ENCODE assay signal across 8 mouse cellular contexts in the genomic region with DNA sequence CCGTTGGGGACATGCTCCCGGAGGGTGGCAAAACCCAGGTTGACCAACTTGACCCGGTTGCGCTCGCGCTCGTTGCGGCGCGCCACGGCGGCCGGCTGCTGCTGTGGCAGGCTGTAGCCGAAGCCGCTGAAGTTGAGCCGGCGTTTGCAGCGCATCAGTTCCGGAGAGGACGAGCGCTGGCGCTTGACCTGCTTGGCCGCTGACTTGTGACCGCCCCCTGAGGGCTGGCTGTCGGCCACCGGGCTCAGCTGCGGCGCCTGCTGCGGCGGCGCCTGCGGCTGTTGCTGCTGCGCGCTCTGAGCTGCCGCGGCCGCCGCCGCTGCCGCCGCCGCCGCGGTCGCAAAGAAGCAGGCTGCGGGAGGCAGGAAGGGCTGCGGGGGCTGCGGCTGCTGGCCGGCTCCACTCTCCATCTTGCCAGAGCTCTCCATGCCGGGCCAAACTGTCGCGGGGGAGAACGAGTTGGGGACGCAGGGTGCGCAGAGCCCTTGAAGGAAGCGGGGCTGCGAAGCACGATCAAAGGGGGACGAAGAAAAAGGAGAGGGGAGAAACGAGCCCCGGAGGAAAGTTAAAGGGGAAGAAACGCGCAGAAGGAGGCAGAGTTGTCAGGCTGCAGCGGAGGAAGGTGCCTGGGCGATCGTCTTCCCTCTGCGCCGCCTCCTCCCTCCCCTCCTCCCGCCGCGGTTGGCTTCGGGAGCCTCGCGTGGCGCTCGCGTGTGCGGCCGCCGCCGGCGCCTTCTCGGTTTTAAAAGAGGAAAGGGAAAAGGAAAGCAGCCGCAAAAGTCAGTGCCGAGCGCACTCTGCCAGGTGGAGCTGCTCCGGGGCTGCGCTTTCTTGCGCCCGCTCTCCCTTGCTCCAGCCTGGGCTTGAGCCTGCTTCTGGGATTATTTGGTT. TPM values are rescaled to one million over a fixed set of nuclear protein-coding genes. Genes with fewer than 3 reads are reported as not detected.
DNase-seq lines count a peak whose midpoint lies in the region; ATAC-seq and TF ChIP-seq lines count a peak whose summit lies in the region.

No protein-coding gene starts in this region.

- TF ChIP-seq CTCF in lung, postnatal 0 days (IDR thresholded peaks at IDR 0.05) = no peak
- no peak for TF ChIP-seq CTCF in liver, adult 2 months (IDR thresholded peaks at IDR 0.05; ENCODE audit: low read depth, low read length)

- peak overlapping the region; percentile 45 for H3K4me3 ChIP-seq in lung, postnatal 0 days (ENCODE audit: low read depth, low read length)
- peak overlapping the region; percentile 62 for H3K4me3 ChIP-seq in embryonic facial prominence, embryonic 13.5 days
- H3K4me3 ChIP-seq in heart, embryonic 12.5 days = peak overlapping the region; percentile 64
- peak overlapping the region; percentile 61 for H3K4me3 ChIP-seq in kidney, embryonic 15.5 days (replicated peaks)
- peak overlapping the region; percentile 22; the same call in 1 of the 2 replicates for H3K4me3 ChIP-seq in liver, adult 2 months (ENCODE audit: insufficient read depth, low read depth, low read length)

- H3K9me3 ChIP-seq in lung, postnatal 0 days (ENCODE audit: low read length) = no peaks in the 10 kb centered on the region
- 0 out of 2 replicates have a peak, but pooled peaks cover 1% of the 10 kb centered on the region for H3K9me3 ChIP-seq in embryonic facial prominence, embryonic 13.5 days
- H3K9me3 ChIP-seq in heart, embryonic 12.5 days (replicated peaks) = 0 out of 2 replicates have a peak, but pooled peaks cover 3% of the 10 kb centered on the region
- H3K9me3 ChIP-seq in kidney, embryonic 15.5 days (replicated peaks) = peaks cover 2% of the 10 kb centered on the region; the same call in 1 of the 2 replicates

- H3K79me2 ChIP-seq in liver, adult 2 months (ENCODE audit: control insufficient read depth, insufficient read depth, low read length) = no peaks in the 10 kb centered on the region

- no peak overlapping the region for H3K27ac ChIP-seq in lung, postnatal 0 days (ENCODE audit: low read length)
- no peak overlapping the region for H3K27ac ChIP-seq in embryonic facial prominence, embryonic 13.5 days
- H3K27ac ChIP-seq in heart, embryonic 12.5 days (ENCODE audit: poor library complexity, severe bottlenecking) = no peak overlapping the region
- H3K27ac ChIP-seq in kidney, embryonic 15.5 days = no peak overlapping the region
- no peak overlapping the region for H3K27ac ChIP-seq in liver, adult 2 months (replicated peaks; ENCODE audit: insufficient read depth, low read depth, low read length)

- 0% methylated on average over 55 of the region's 90 CpGs for WGBS in lung, postnatal 0 days
- under 1% methylated on average over 75 of the region's 90 CpGs for WGBS in embryonic facial prominence, embryonic 13.5 days
- WGBS in heart, embryonic 12.5 days = under 1% methylated on average over 78 of the region's 90 CpGs
- WGBS in kidney, embryonic 15.5 days = 1% methylated on average over 66 of the region's 90 CpGs
- WGBS in liver, adult 2 months = under 1% methylated on average over 89 of the region's 90 CpGs

- DNase-seq in lung, postnatal 0 days (ENCODE audit: low spot score) = peak; percentile 20
- DNase-seq in lung, postnatal 36 days = no peak
- DNase-seq in liver, adult 2 months (ENCODE audit: extremely low read depth, low read depth, low spot score) = peak; percentile 28
- DNase-seq in ovary, postnatal 10 days (ENCODE audit: low spot score) = peak; percentile 30
- no peak for DNase-seq in spleen, adult 12 weeks (ENCODE audit: low spot score)

- TF ChIP-seq POLR2A in liver, adult 2 months (IDR thresholded peaks at IDR 0.05; ENCODE audit: extremely low read depth, insufficient read depth, low read length) = no peak

- peaks cover 60% of the 10 kb centered on the region for H3K27me3 ChIP-seq in lung, postnatal 0 days (replicated peaks; ENCODE audit: insufficient read depth, low read length)
- H3K27me3 ChIP-seq in embryonic facial prominence, embryonic 13.5 days = peaks cover 96% of the 10 kb centered on the region
- H3K27me3 ChIP-seq in heart, embryonic 12.5 days (replicated peaks) = peaks cover 94% of the 10 kb centered on the region
- peaks cover 95% of the 10 kb centered on the region for H3K27me3 ChIP-seq in kidney, embryonic 15.5 days
- peaks cover 16% of the 10 kb centered on the region for H3K27me3 ChIP-seq in liver, adult 2 months (ENCODE audit: control insufficient read depth, insufficient read depth, low read length)

- H3K36me3 ChIP-seq in lung, postnatal 0 days (ENCODE audit: insufficient read depth, low read length) = no peaks in the 10 kb centered on the region
- no peaks in the 10 kb centered on the region for H3K36me3 ChIP-seq in embryonic facial prominence, embryonic 13.5 days
- no peaks in the 10 kb centered on the region for H3K36me3 ChIP-seq in heart, embryonic 12.5 days
- no peaks in the 10 kb centered on the region for H3K36me3 ChIP-seq in kidney, embryonic 15.5 days
- H3K36me3 ChIP-seq in liver, adult 2 months (ENCODE audit: control insufficient read depth, insufficient read depth, low read length) = no peaks in the 10 kb centered on the region

- ATAC-seq in lung, postnatal 0 days = peak; percentile 55
- no peak for ATAC-seq in embryonic facial prominence, embryonic 13.5 days (ENCODE audit: insufficient number of reproducible peaks, insufficient read depth, low FRiP score, low TSS enrichment, low read depth)
- peak; percentile 40 for ATAC-seq in heart, embryonic 12.5 days (ENCODE audit: insufficient number of reproducible peaks, low FRiP score)
- ATAC-seq in kidney, embryonic 15.5 days (replicated peaks; ENCODE audit: low FRiP score) = peak; percentile 71

- TF ChIP-seq EP300 in lung, postnatal 0 days (IDR thresholded peaks at IDR 0.05) = no peak

- H3K4me2 ChIP-seq in lung, postnatal 0 days (replicated peaks; ENCODE audit: low read depth, low read length) = peak overlapping the region; percentile 85
- H3K4me2 ChIP-seq in embryonic facial prominence, embryonic 13.5 days = peak overlapping the region; percentile 99
- H3K4me2 ChIP-seq in heart, embryonic 12.5 days = peak overlapping the region; percentile 98
- peak overlapping the region; percentile 99 for H3K4me2 ChIP-seq in kidney, embryonic 15.5 days

- H3K9ac ChIP-seq in lung, postnatal 0 days (replicated peaks; ENCODE audit: low read depth) = no peak overlapping the region
- H3K9ac ChIP-seq in embryonic facial prominence, embryonic 13.5 days = peak overlapping the region; percentile 72
- H3K9ac ChIP-seq in heart, embryonic 12.5 days = peak overlapping the region; percentile 49; the same call in 1 of the 2 replicates
- H3K9ac ChIP-seq in kidney, embryonic 15.5 days = peak overlapping the region; percentile 38; the same call in 1 of the 2 replicates
- no peak overlapping the region for H3K9ac ChIP-seq in liver, adult 2 months (ENCODE audit: low read depth, low read length)

- H3K4me1 ChIP-seq in lung, postnatal 0 days (ENCODE audit: insufficient read depth, low read depth, low read length) = no peaks in the 10 kb centered on the region; the same call in 1 of the 2 replicates
- H3K4me1 ChIP-seq in embryonic facial prominence, embryonic 13.5 days = peaks cover 30% of the 10 kb centered on the region
- H3K4me1 ChIP-seq in heart, embryonic 12.5 days (replicated peaks) = peaks cover 17% of the 10 kb centered on the region
- H3K4me1 ChIP-seq in kidney, embryonic 15.5 days = peaks cover 44% of the 10 kb centered on the region
- H3K4me1 ChIP-seq in liver, adult 2 months (ENCODE audit: control insufficient read depth, insufficient read depth, low read length) = peaks cover 2% of the 10 kb centered on the region; the same call in 1 of the 2 replicates

RNA-seq across cellular contexts. Expression of gene Ascl1, which starts 0.6 kb away (rescaled TPM):
- 0.44 and 0.52 TPM in 2 replicates for polyA plus RNA-seq in lung, postnatal 0 days (2015; fragmentation: Nextera tagmentation; extraction: Ambion mirVana)
- polyA plus RNA-seq in embryonic facial prominence, embryonic 13.5 days (2015; fragmentation: Nextera tagmentation; extraction: Ambion mirVana) = 1.4 and 1.8 TPM in 2 replicates
- polyA plus RNA-seq in heart, embryonic 12.5 days (2016; fragmentation: Nextera tagmentation; extraction: Ambion mirVana) = 0.19 TPM in 1 of 2 replicates, not detected in the other
- 1.1 and 1.4 TPM in 2 replicates for polyA plus RNA-seq in kidney, embryonic 15.5 days (2015; fragmentation: Nextera tagmentation; extraction: Ambion mirVana)
- not detected in 2 replicates for total RNA-seq in liver, adult 2 months (2014; rRNA removed)
- not detected in 2 replicates for polyA plus RNA-seq in liver, adult 2 months (2012; rRNA removed)

RNA-seq across cellular contexts. Expression of gene Pah, which starts 28.7 kb away (rescaled TPM):
- not detected in 2 replicates for polyA plus RNA-seq in lung, postnatal 0 days (2015; fragmentation: Nextera tagmentation; extraction: Ambion mirVana)
- polyA plus RNA-seq in embryonic facial prominence, embryonic 13.5 days (2015; fragmentation: Nextera tagmentation; extraction: Ambion mirVana) = 0.36 TPM in 1 of 2 replicates, not detected in the other
- not detected in 2 replicates for polyA plus RNA-seq in heart, embryonic 12.5 days (2016; fragmentation: Nextera tagmentation; extraction: Ambion mirVana)
- 3.1 and 3.3 TPM in 2 replicates for polyA plus RNA-seq in kidney, embryonic 15.5 days (2015; fragmentation: Nextera tagmentation; extraction: Ambion mirVana)
- total RNA-seq in liver, adult 2 months (2014; rRNA removed) = 1,376 and 1,431 TPM in 2 replicates
- 489 and 575 TPM in 2 replicates for polyA plus RNA-seq in liver, adult 2 months (2012; rRNA removed)

Comparison
In these comparisons a context has a peak if more than half of its experiments do, and no peak if none do; other contexts are left out.
1. DNase-seq: peak in lung, postnatal 0 days (single experiment), liver, adult 2 months (single experiment) and ovary, postnatal 10 days (single experiment); none in lung, postnatal 36 days (single experiment) and spleen, adult 12 weeks (single experiment).
2. H3K9ac ChIP-seq: peak in embryonic facial prominence, embryonic 13.5 days (single experiment), heart, embryonic 12.5 days (single experiment) and kidney, embryonic 15.5 days (single experiment); none in lung, postnatal 0 days (single experiment) and liver, adult 2 months (single experiment).
3. RNA of gene Pah, which starts 28.7 kb away (polyA plus RNA-seq): 489 to 575 TPM in liver, adult 2 months; 3.1 to 3.3 TPM in kidney, embryonic 15.5 days, not detected in heart, embryonic 12.5 days, not detected in lung, postnatal 0 days and 0.36 TPM in embryonic facial prominence, embryonic 13.5 days; every median in the first group is over 100 times any median in the second.
4. Peak in every context shown above with its lines, with median percentiles within 50 percentile points of each other: H3K4me2 ChIP-seq and H3K4me3 ChIP-seq.